Mouse (Mus musculus) heart, embryonic 13.5 days (tissue): ENCODE measurements around the gene Gm11084. TPM values are rescaled to one million over a fixed set of nuclear protein-coding genes. Genes with fewer than 3 reads are reported as not detected.

Experiments used
- ATAC-seq: fragments of 200-750 bp; cut with Nextera tagmentation; 2 replicates; pipeline ENCODE4 v1.8.0; 2017; ENCODE audit warnings: moderate TSS enrichment; ENCODE audit not compliant: insufficient number of reproducible peaks, low FRiP score, low TSS enrichment; ENCODE audit errors: extremely low read depth
- H3K27ac ChIP-seq: fragments of 300-500 bp; sonication (generic); replicated peaks from 2 replicates; pipeline ENCODE4 v1.5.1; 2015; ENCODE audit warnings: moderate library complexity, mild to moderate bottlenecking, inconsistent platforms
- H3K27me3 ChIP-seq: fragments of 300-500 bp; sonication (generic); replicated peaks from 2 replicates; pipeline ENCODE4 v1.6.1; 2015; ENCODE audit warnings: mild to moderate bottlenecking, inconsistent platforms
- H3K36me3 ChIP-seq: fragments of 300-500 bp; sonication (generic); 2 replicates; pipeline ENCODE4 v1.6.1; 2015; ENCODE audit warnings: mild to moderate bottlenecking, inconsistent platforms
- H3K4me1 ChIP-seq: fragments of 300-500 bp; sonication (generic); 2 replicates; pipeline ENCODE4 v1.6.1; 2015; ENCODE audit warnings: inconsistent platforms
- H3K4me2 ChIP-seq: fragments of 300-500 bp; sonication (generic); 2 replicates; pipeline ENCODE4 v1.6.1; 2015; ENCODE audit warnings: inconsistent platforms, mild to moderate bottlenecking, moderate library complexity
- H3K4me3 ChIP-seq: fragments of 300-500 bp; sonication (generic); 2 replicates; pipeline ENCODE4 v1.5.1; 2015; ENCODE audit warnings: moderate library complexity, mild to moderate bottlenecking, inconsistent platforms
- H3K9ac ChIP-seq: fragments of 300-500 bp; sonication (generic); 2 replicates; pipeline ENCODE4 v1.6.1; 2015; ENCODE audit warnings: inconsistent platforms, mild to moderate bottlenecking, moderate library complexity
- H3K9me3 ChIP-seq: fragments of 300-500 bp; sonication (generic); 2 replicates; pipeline ENCODE4 v1.6.1; 2016; ENCODE audit warnings: inconsistent platforms
- WGBS: fragments of 180-500 bp; shearing (Covaris S2); methylation state at CpG from one replicate; pipeline ENCODE4 v1.1.7; 2015; ENCODE audit warnings: mixed read lengths; 5-methylcytosine and 5-hydroxymethylcytosine counted together
- polyA plus RNA-seq: library from polyadenylated mRNA; unstranded; fragments of >200 nt; fragmentation: Nextera tagmentation; extraction: Ambion mirVana; gene quantifications from 2 replicates; pipeline ENCODE4 v1.2.1, GENCODE M21; 2015

The Gm11084 gene
- polyA plus RNA-seq, 1 experiment from 2014 or later = not detected

GRCm38 (mm10) chr2:72978473-72978872 is 8.0 kb downstream of the Gm11084 start:
- Histone ChIP-seq H3K4me2 (peak overlapping the region; percentile 86), H3K4me3 (peak overlapping the region; percentile 100), H3K9me3 (no peaks in the 10 kb centered on the region), H3K9ac (peak overlapping the region; percentile 100), H3K4me1 (peaks cover 39% of the 10 kb centered on the region), H3K36me3 (peaks cover 6% of the 10 kb centered on the region; the same call in 1 of the 2 replicates), H3K27ac (peak overlapping the region; percentile 100), H3K27me3 (no peaks in the 10 kb centered on the region)
- WGBS = under 1% methylated on average over 34 of the region's 38 CpGs
- ATAC-seq = no peak; the same call in 1 of the 2 replicates

- H3K4me1 ChIP-seq = peaks cover 39% of the 10 kb centered on the region
- ATAC-seq = no peak
- peak overlapping the region; percentile 63 for H3K9ac ChIP-seq
These were observed 9.2 kb downstream of the Gm11084 start for GRCm38 (mm10) chr2:72977272-72977671.

GRCm38 (mm10) chr2:72976036-72976435 is 10.5 kb downstream of the Gm11084 start:
- no peak overlapping the region for H3K4me3 ChIP-seq
- H3K36me3 ChIP-seq = peaks cover 9% of the 10 kb centered on the region
- H3K4me1 ChIP-seq = peaks cover 30% of the 10 kb centered on the region
- no peaks in the 10 kb centered on the region for H3K9me3 ChIP-seq
- no peak for ATAC-seq
- H3K27me3 ChIP-seq = no peaks in the 10 kb centered on the region
- H3K9ac ChIP-seq = no peak overlapping the region
- no peak overlapping the region for H3K27ac ChIP-seq
- peak overlapping the region; percentile 86 for H3K4me2 ChIP-seq

More at GRCm38 (mm10) chr2:72977272-72977671, 9.2 kb downstream of the Gm11084 start:
- Histone ChIP-seq H3K27me3 (no peaks in the 10 kb centered on the region), H3K36me3 (peaks cover 6% of the 10 kb centered on the region; the same call in 1 of the 2 replicates), H3K27ac (no peak overlapping the region), H3K4me2 (peak overlapping the region; percentile 86), H3K9me3 (no peaks in the 10 kb centered on the region), H3K4me3 (peak overlapping the region; percentile 38)
- 65% methylated on average over 1 of the region's 1 CpGs for WGBS

GRCm38 (mm10) chr2:72970831-72971230 is 15.7 kb downstream of the Gm11084 start:
- no peak for ATAC-seq
- H3K4me1 ChIP-seq = peaks cover 24% of the 10 kb centered on the region
- H3K9ac ChIP-seq = no peak overlapping the region
- H3K36me3 ChIP-seq = peaks cover 47% of the 10 kb centered on the region
- H3K4me3 ChIP-seq = no peak overlapping the region
- H3K9me3 ChIP-seq = no peaks in the 10 kb centered on the region
- no peak overlapping the region for H3K4me2 ChIP-seq
- no peaks in the 10 kb centered on the region for H3K27me3 ChIP-seq
- H3K27ac ChIP-seq = no peak overlapping the region
- WGBS = 89% methylated on average over 6 of the region's 6 CpGs

- H3K27me3 ChIP-seq = no peaks in the 10 kb centered on the region
- WGBS = 91% methylated on average over 4 of the region's 4 CpGs
These were observed 16.2 kb downstream of the Gm11084 start for GRCm38 (mm10) chr2:72970302-72970701.

GRCm38 (mm10) chr2:72968536-72968935 is 18.0 kb downstream of the Gm11084 start:
- no peak overlapping the region for H3K4me2 ChIP-seq
- H3K9ac ChIP-seq = no peak overlapping the region
- peaks cover 12% of the 10 kb centered on the region; the same call in 1 of the 2 replicates for H3K4me1 ChIP-seq
- H3K27me3 ChIP-seq = no peaks in the 10 kb centered on the region
- H3K36me3 ChIP-seq = peaks cover 54% of the 10 kb centered on the region
- no peak for ATAC-seq
- H3K9me3 ChIP-seq = no peaks in the 10 kb centered on the region
- no peak overlapping the region for H3K27ac ChIP-seq
- no peak overlapping the region for H3K4me3 ChIP-seq
- 88% methylated on average over 1 of the region's 1 CpGs for WGBS

More at GRCm38 (mm10) chr2:72970302-72970701, 16.2 kb downstream of the Gm11084 start:
- Histone ChIP-seq H3K9me3 (no peaks in the 10 kb centered on the region), H3K4me1 (peaks cover 19% of the 10 kb centered on the region), H3K27ac (no peak overlapping the region), H3K9ac (no peak overlapping the region), H3K4me2 (no peak overlapping the region), H3K4me3 (no peak overlapping the region), H3K36me3 (peaks cover 48% of the 10 kb centered on the region)
- no peak for ATAC-seq

GRCm38 (mm10) chr2:72965450-72965849 is 21.1 kb downstream of the Gm11084 start:
- Histone ChIP-seq H3K9me3 (no peaks in the 10 kb centered on the region), H3K27me3 (no peaks in the 10 kb centered on the region), H3K4me1 (peaks cover 18% of the 10 kb centered on the region), H3K4me3 (no peak overlapping the region), H3K27ac (no peak overlapping the region), H3K4me2 (no peak overlapping the region), H3K36me3 (peaks cover 66% of the 10 kb centered on the region), H3K9ac (no peak overlapping the region)
- no peak for ATAC-seq
- WGBS = 84% methylated on average over 2 of the region's 2 CpGs

GRCm38 (mm10) chr2:72956415-72956814 is 30.1 kb downstream of the Gm11084 start:
- Histone ChIP-seq H3K27ac (no peak overlapping the region), H3K4me2 (no peak overlapping the region), H3K27me3 (no peaks in the 10 kb centered on the region), H3K9ac (no peak overlapping the region), H3K4me1 (peaks cover 6% of the 10 kb centered on the region; the same call in 1 of the 2 replicates), H3K36me3 (peaks cover 70% of the 10 kb centered on the region), H3K4me3 (no peak overlapping the region), H3K9me3 (0 out of 2 replicates have a peak, but pooled peaks cover 2% of the 10 kb centered on the region)
- ATAC-seq = no peak
- 90% methylated on average over 3 of the region's 3 CpGs for WGBS

- Histone ChIP-seq H3K4me3 (no peak overlapping the region), H3K4me2 (no peak overlapping the region), H3K27me3 (no peaks in the 10 kb centered on the region), H3K4me1 (no peaks in the 10 kb centered on the region), H3K36me3 (peaks cover 73% of the 10 kb centered on the region), H3K27ac (no peak overlapping the region), H3K9me3 (0 out of 2 replicates have a peak, but pooled peaks cover 2% of the 10 kb centered on the region), H3K9ac (no peak overlapping the region)
- no peak for ATAC-seq
- 81% methylated on average over 3 of the region's 3 CpGs for WGBS
These were observed 33.5 kb downstream of the Gm11084 start for GRCm38 (mm10) chr2:72952979-72953378.

- no peak overlapping the region for H3K4me3 ChIP-seq
- H3K36me3 ChIP-seq = peaks cover 44% of the 10 kb centered on the region
- no peaks in the 10 kb centered on the region for H3K9me3 ChIP-seq
- no peaks in the 10 kb centered on the region for H3K27me3 ChIP-seq
- no peak for ATAC-seq
- no peak overlapping the region for H3K27ac ChIP-seq
- WGBS = 43% methylated on average over 1 of the region's 1 CpGs
- H3K4me2 ChIP-seq = no peak overlapping the region
- H3K9ac ChIP-seq = no peak overlapping the region
- no peaks in the 10 kb centered on the region for H3K4me1 ChIP-seq
These were observed 50.6 kb downstream of the Gm11084 start for GRCm38 (mm10) chr2:72935937-72936336.

- Histone ChIP-seq H3K27me3 (no peaks in the 10 kb centered on the region), H3K27ac (no peak overlapping the region), H3K36me3 (peaks cover 21% of the 10 kb centered on the region), H3K4me1 (no peaks in the 10 kb centered on the region), H3K9me3 (no peaks in the 10 kb centered on the region), H3K9ac (no peak overlapping the region), H3K4me2 (no peak overlapping the region), H3K4me3 (no peak overlapping the region)
- ATAC-seq = no peak
These were observed 54.3 kb downstream of the Gm11084 start for GRCm38 (mm10) chr2:72932186-72932585.

GRCm38 (mm10) chr2:72924981-72925380 is 61.5 kb downstream of the Gm11084 start:
- no peak overlapping the region for H3K9ac ChIP-seq
- ATAC-seq = no peak

More at GRCm38 (mm10) chr2:72924981-72925380, 61.5 kb downstream of the Gm11084 start:
- Histone ChIP-seq H3K27me3 (no peaks in the 10 kb centered on the region), H3K36me3 (no peaks in the 10 kb centered on the region), H3K9me3 (no peaks in the 10 kb centered on the region), H3K4me1 (no peaks in the 10 kb centered on the region), H3K27ac (no peak overlapping the region), H3K4me2 (no peak overlapping the region), H3K4me3 (no peak overlapping the region)
- WGBS = 82% methylated on average over 10 of the region's 10 CpGs
